Mouse (Mus musculus) spleen, postnatal 10 days (tissue): ENCODE results near the gene Gm21822.
"Not testable (repeated sequence)": the region's sequence is repeated elsewhere in the genome, so short reads cannot be mapped to it uniquely, and the experiment has no call there.

Experiments
- DNase-seq, 2 experiments: peaks; one replicate each; pipeline ENCODE4 v3.0.0; 2021 to 2022; ENCODE audit warnings: low spot score in 2 of 2

Gene Gm21822

DNA sequence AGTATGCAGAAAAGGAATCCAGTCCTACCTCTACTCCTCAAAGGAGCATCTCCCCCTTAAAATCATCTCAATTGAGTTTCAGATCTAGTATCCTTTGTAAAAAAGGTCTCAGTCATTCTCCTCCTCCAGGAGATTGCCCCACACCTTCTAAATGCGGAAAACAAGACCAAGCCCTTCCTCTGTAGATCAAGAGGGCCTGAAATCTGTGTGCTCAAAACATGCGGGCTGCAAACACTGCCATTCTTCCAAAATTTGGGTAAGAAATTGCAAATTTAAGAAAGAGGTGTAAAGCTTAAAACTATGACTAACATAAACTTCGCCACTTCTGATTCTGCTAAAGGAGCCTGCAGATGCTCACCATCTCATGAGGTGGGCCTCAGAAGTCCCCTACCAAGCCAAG, at the start of gene Gm21822:
Gm21822 (plus strand) TSS at position 301 of the 400 bp plus-strand sequence.
- DNase-seq, result not testable (repeated sequence)
